Mouse (Mus musculus): ENCODE measurements around the gene Fut11.

- TF ChIP-seq CTCF (IDR thresholded peaks at IDR 0.05; ENCODE audit: insufficient read depth, low read depth, low read length) (no peak), POLR2A (IDR thresholded peaks at IDR 0.05; ENCODE audit: insufficient read depth, low read depth, low read length) (peak; percentile 55)
Observed at GRCm38 (mm10) chr14:20707201-20708190, 12.7 kb downstream of the Fut11 start, which contains the start of gene Zswim8.
